Mouse (Mus musculus): ENCODE measurements around the gene E4f1. TPM values are rescaled to one million over a fixed set of nuclear protein-coding genes. Genes with fewer than 3 reads are reported as not detected.

E4f1 gene
- polyA plus RNA-seq, 1 experiment from 2014 or later: 50.5 TPM

- H3K36me3 ChIP-seq: peaks cover 24% of the 10 kb centered on the region
- peak overlapping the region; percentile 66 for H3K27ac ChIP-seq (replicated peaks)
- H3K4me1 ChIP-seq (replicated peaks): peaks cover 22% of the 10 kb centered on the region
- peak overlapping the region; percentile 86 for H3K4me3 ChIP-seq
- WGBS: 29% methylated on average over 1 of the region's 1 CpGs
- no peak overlapping the region for H3K9ac ChIP-seq
- no peaks in the 10 kb centered on the region for H3K27me3 ChIP-seq
- peak overlapping the region; percentile 58 for H3K4me2 ChIP-seq
- no peaks in the 10 kb centered on the region for H3K9me3 ChIP-seq
- no peak for ATAC-seq (ENCODE audit: low FRiP score, low read depth)
These were observed 9.3 kb upstream of the E4f1 start for GRCm38 (mm10) chr17:24479431-24479830.

GRCm38 (mm10) chr17:24478663-24479380, 8.7 kb upstream of the E4f1 start, which contains the start of gene Mlst8:
Mlst8 (minus strand) TSS chr17:24479078.
- no peaks in the 10 kb centered on the region for H3K27me3 ChIP-seq
- H3K9me3 ChIP-seq: no peaks in the 10 kb centered on the region
- under 1% methylated on average over 48 of the region's 48 CpGs for WGBS
- H3K9ac ChIP-seq: peak within 1 kb of the TSS; percentile 86
- H3K27ac ChIP-seq (replicated peaks): peak within 1 kb of the TSS; percentile 99
- H3K36me3 ChIP-seq: peaks cover 30% of the 10 kb centered on the region
- H3K4me3 ChIP-seq: peak within 1 kb of the TSS; percentile 86
- peaks cover 28% of the 10 kb centered on the region for H3K4me1 ChIP-seq (replicated peaks)
- H3K4me2 ChIP-seq: peak within 1 kb of the TSS; percentile 58
- ATAC-seq (ENCODE audit: low FRiP score, low read depth): peak; percentile 94

GRCm38 (mm10) chr17:24477985-24478600, 8.0 kb upstream of the E4f1 start:
- Histone ChIP-seq H3K4me1 (replicated peaks) (peaks cover 30% of the 10 kb centered on the region), H3K9me3 (no peaks in the 10 kb centered on the region), H3K4me3 (peak overlapping the region; percentile 86), H3K36me3 (peaks cover 30% of the 10 kb centered on the region), H3K27me3 (no peaks in the 10 kb centered on the region), H3K4me2 (peak overlapping the region; percentile 58), H3K9ac (peak overlapping the region; percentile 86), H3K27ac (replicated peaks) (peak overlapping the region; percentile 99; the same call in 1 of the 2 replicates)
- 48% methylated on average over 11 of the region's 11 CpGs for WGBS
- peak; percentile 21; the same call in 1 of the 2 replicates for ATAC-seq (ENCODE audit: low FRiP score, low read depth)

- Histone ChIP-seq H3K4me3 (peak overlapping the region; percentile 86; the same call in 1 of the 2 replicates), H3K4me1 (replicated peaks) (peaks cover 38% of the 10 kb centered on the region), H3K27ac (replicated peaks) (no peak overlapping the region), H3K9ac (peak overlapping the region; percentile 86; the same call in 1 of the 2 replicates), H3K27me3 (no peaks in the 10 kb centered on the region), H3K36me3 (peaks cover 30% of the 10 kb centered on the region), H3K4me2 (peak overlapping the region; percentile 58), H3K9me3 (no peaks in the 10 kb centered on the region)
- ATAC-seq (ENCODE audit: low FRiP score, low read depth): no peak
- WGBS: 92% methylated on average over 20 of the region's 20 CpGs
These were observed 7.2 kb upstream of the E4f1 start for GRCm38 (mm10) chr17:24477053-24477984.

GRCm38 (mm10) chr17:24476022-24476776, 6.1 kb upstream of the E4f1 start:
- no peaks in the 10 kb centered on the region for H3K9me3 ChIP-seq
- H3K4me1 ChIP-seq (replicated peaks): peaks cover 49% of the 10 kb centered on the region
- WGBS: 92% methylated on average over 10 of the region's 10 CpGs
- H3K27me3 ChIP-seq: no peaks in the 10 kb centered on the region
- no peak overlapping the region for H3K27ac ChIP-seq (replicated peaks)
- no peak for ATAC-seq (ENCODE audit: low FRiP score, low read depth)
- no peak overlapping the region for H3K4me2 ChIP-seq
- no peak overlapping the region for H3K9ac ChIP-seq
- H3K36me3 ChIP-seq: peaks cover 30% of the 10 kb centered on the region
- H3K4me3 ChIP-seq: no peak overlapping the region

- WGBS: 93% methylated on average over 6 of the region's 6 CpGs
- no peak overlapping the region for H3K4me3 ChIP-seq
- H3K9ac ChIP-seq: no peak overlapping the region
- ATAC-seq (ENCODE audit: low FRiP score, low read depth): no peak
- peaks cover 30% of the 10 kb centered on the region for H3K36me3 ChIP-seq
- H3K4me1 ChIP-seq (replicated peaks): peaks cover 54% of the 10 kb centered on the region
- H3K27me3 ChIP-seq: no peaks in the 10 kb centered on the region
- no peak overlapping the region for H3K4me2 ChIP-seq
- H3K9me3 ChIP-seq: no peaks in the 10 kb centered on the region
- no peak overlapping the region for H3K27ac ChIP-seq (replicated peaks)
These were observed 5.5 kb upstream of the E4f1 start for GRCm38 (mm10) chr17:24475586-24475985.

GRCm38 (mm10) chr17:24474557-24474956, 4.4 kb upstream of the E4f1 start:
- no peaks in the 10 kb centered on the region for H3K27me3 ChIP-seq
- WGBS: 77% methylated on average over 5 of the region's 5 CpGs
- H3K4me3 ChIP-seq: no peak overlapping the region
- H3K4me2 ChIP-seq: no peak overlapping the region
- no peaks in the 10 kb centered on the region for H3K9me3 ChIP-seq
- H3K4me1 ChIP-seq (replicated peaks): peaks cover 45% of the 10 kb centered on the region
- H3K36me3 ChIP-seq: peaks cover 30% of the 10 kb centered on the region
- H3K9ac ChIP-seq: no peak overlapping the region
- no peak overlapping the region for H3K27ac ChIP-seq (replicated peaks)
- no peak for ATAC-seq (ENCODE audit: low FRiP score, low read depth)

- H3K27ac ChIP-seq (replicated peaks): 0 out of 2 replicates have a peak within 1 kb of the TSS, but pooled peaks have one; percentile 25
These were observed 3.6 kb upstream of the E4f1 start, which contains the start of gene Bricd5 for GRCm38 (mm10) chr17:24473612-24474275. Bricd5 (plus strand) TSS chr17:24473884.

GRCm38 (mm10) chr17:24472512-24472911, 2.4 kb upstream of the E4f1 start:
- WGBS: 81% methylated on average over 4 of the region's 4 CpGs
- Histone ChIP-seq H3K9ac (no peak overlapping the region), H3K27me3 (no peaks in the 10 kb centered on the region), H3K4me3 (peak overlapping the region; percentile 1; the same call in 1 of the 2 replicates), H3K9me3 (no peaks in the 10 kb centered on the region), H3K27ac (replicated peaks) (no peak overlapping the region), H3K4me1 (replicated peaks) (peaks cover 36% of the 10 kb centered on the region), H3K4me2 (peak overlapping the region; percentile 94), H3K36me3 (peaks cover 30% of the 10 kb centered on the region)
- ATAC-seq (ENCODE audit: low FRiP score, low read depth): no peak

More at GRCm38 (mm10) chr17:24473612-24474275, 3.6 kb upstream of the E4f1 start, which contains the start of gene Bricd5:
- H3K9ac ChIP-seq: no peak within 1 kb of the TSS
- peaks cover 45% of the 10 kb centered on the region for H3K4me1 ChIP-seq (replicated peaks)
- no peaks in the 10 kb centered on the region for H3K9me3 ChIP-seq
- no peak for ATAC-seq (ENCODE audit: low FRiP score, low read depth)
- peak within 1 kb of the TSS; percentile 1; the same call in 1 of the 2 replicates for H3K4me3 ChIP-seq
- WGBS: 79% methylated on average over 6 of the region's 6 CpGs
- H3K4me2 ChIP-seq: peak within 1 kb of the TSS; percentile 94
- H3K27me3 ChIP-seq: no peaks in the 10 kb centered on the region
- peaks cover 30% of the 10 kb centered on the region for H3K36me3 ChIP-seq

GRCm38 (mm10) chr17:24470701-24471527, 801 bp upstream of the E4f1 start:
- H3K4me1 ChIP-seq (replicated peaks): peaks cover 35% of the 10 kb centered on the region

More at GRCm38 (mm10) chr17:24470701-24471527, 801 bp upstream of the E4f1 start:
- under 1% methylated on average over 68 of the region's 68 CpGs for WGBS
- Histone ChIP-seq H3K36me3 (peaks cover 19% of the 10 kb centered on the region), H3K27me3 (no peaks in the 10 kb centered on the region), H3K27ac (replicated peaks) (peak overlapping the region; percentile 92), H3K9me3 (no peaks in the 10 kb centered on the region), H3K4me2 (peak overlapping the region; percentile 94), H3K4me3 (peak overlapping the region; percentile 89), H3K9ac (peak overlapping the region; percentile 88)
- ATAC-seq (ENCODE audit: low FRiP score, low read depth): peak; percentile 7; the same call in 1 of the 2 replicates
